In the genomic region with DNA sequence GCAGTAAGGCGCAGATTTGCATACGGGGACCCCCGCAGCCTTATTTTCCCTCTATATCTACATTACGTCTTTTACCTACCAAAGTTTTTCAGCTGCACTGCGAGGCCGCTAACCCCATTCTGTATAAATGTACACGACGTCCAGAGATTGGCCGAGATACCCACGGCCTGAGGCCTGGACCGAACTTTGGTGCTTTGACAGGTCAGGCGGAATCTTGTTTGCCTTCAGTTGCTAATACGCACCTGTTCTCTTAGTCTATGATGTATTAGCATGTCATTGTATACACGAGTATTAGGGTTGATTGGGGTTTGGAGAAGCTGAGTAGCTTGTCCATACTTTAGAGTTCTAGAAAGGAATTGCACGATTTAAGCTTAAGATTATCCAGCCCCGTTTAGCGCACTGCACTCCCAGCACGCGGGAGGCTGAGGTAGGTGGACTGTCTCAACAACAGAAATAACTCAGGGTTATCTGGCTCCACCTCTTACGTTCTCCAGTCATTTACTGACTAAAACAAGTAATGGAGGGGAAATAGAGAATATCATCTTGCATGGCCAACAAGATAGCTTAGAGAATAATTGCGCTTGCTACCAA, we compare ENCODE assay signal across 8 mouse cellular contexts. TPM values are rescaled to one million over a fixed set of nuclear protein-coding genes. Genes with fewer than 3 reads are reported as not detected.
DNase-seq lines count a peak whose midpoint lies in the region; ATAC-seq lines count a peak whose summit lies in the region.

No protein-coding gene starts in this region.

- H3K4me2 ChIP-seq in kidney, embryonic 14.5 days (replicated peaks; ENCODE audit: low read depth, low read length): peak overlapping the region; percentile 78
- peak overlapping the region; percentile 91 for H3K4me2 ChIP-seq in forebrain, embryonic 16.5 days (ENCODE audit: low read length)
- H3K4me2 ChIP-seq in liver, embryonic 15.5 days: peak overlapping the region; percentile 88

- no peak overlapping the region for H3K27ac ChIP-seq in kidney, embryonic 14.5 days (ENCODE audit: low read depth, low read length)
- no peak overlapping the region; the same call in 1 of the 2 replicates for H3K27ac ChIP-seq in forebrain, embryonic 16.5 days (ENCODE audit: low read length)
- H3K27ac ChIP-seq in liver, embryonic 15.5 days (replicated peaks): peak overlapping the region; percentile 85

- no peaks in the 10 kb centered on the region for H3K36me3 ChIP-seq in kidney, embryonic 14.5 days (ENCODE audit: control insufficient read depth, insufficient read depth, low read length)
- H3K36me3 ChIP-seq in forebrain, embryonic 16.5 days (ENCODE audit: control insufficient read depth, insufficient read depth): no peaks in the 10 kb centered on the region
- H3K36me3 ChIP-seq in liver, embryonic 15.5 days (replicated peaks): no peaks in the 10 kb centered on the region

- H3K9ac ChIP-seq in kidney, embryonic 14.5 days (ENCODE audit: low read depth, low read length): peak overlapping the region; percentile 73
- H3K9ac ChIP-seq in forebrain, embryonic 16.5 days (replicated peaks; ENCODE audit: low read depth, low read length): peak overlapping the region; percentile 72
- H3K9ac ChIP-seq in liver, embryonic 15.5 days: peak overlapping the region; percentile 56

- no peaks in the 10 kb centered on the region for H3K27me3 ChIP-seq in kidney, embryonic 14.5 days (ENCODE audit: control insufficient read depth, insufficient read depth, low read length)
- peaks cover 3% of the 10 kb centered on the region; the same call in 1 of the 2 replicates for H3K27me3 ChIP-seq in forebrain, embryonic 16.5 days (replicated peaks; ENCODE audit: control insufficient read depth, insufficient read depth, low read length)
- H3K27me3 ChIP-seq in liver, embryonic 15.5 days: peaks cover 30% of the 10 kb centered on the region

- H3K4me3 ChIP-seq in kidney, embryonic 14.5 days (ENCODE audit: low read length): peak overlapping the region; percentile 74
- peak overlapping the region; percentile 83 for H3K4me3 ChIP-seq in forebrain, embryonic 16.5 days (replicated peaks; ENCODE audit: low read length)
- peak overlapping the region; percentile 70 for H3K4me3 ChIP-seq in liver, embryonic 15.5 days (replicated peaks)

- 0 out of 2 replicates have a peak, but pooled peaks cover 3% of the 10 kb centered on the region for H3K4me1 ChIP-seq in kidney, embryonic 14.5 days (ENCODE audit: control insufficient read depth, insufficient read depth, low read length)
- H3K4me1 ChIP-seq in forebrain, embryonic 16.5 days (replicated peaks; ENCODE audit: control insufficient read depth, insufficient read depth, low read length): peaks cover 8% of the 10 kb centered on the region
- peaks cover 19% of the 10 kb centered on the region for H3K4me1 ChIP-seq in liver, embryonic 15.5 days (replicated peaks)

- WGBS in kidney, embryonic 14.5 days: 7% methylated on average over 21 of the region's 21 CpGs
- 6% methylated on average over 21 of the region's 21 CpGs for WGBS in forebrain, embryonic 16.5 days
- 8% methylated on average over 21 of the region's 21 CpGs for WGBS in liver, embryonic 15.5 days (ENCODE audit: insufficient replicate concordance)

- no peak for ATAC-seq in kidney, embryonic 14.5 days (ENCODE audit: low FRiP score, low TSS enrichment)
- no peak for ATAC-seq in forebrain, embryonic 16.5 days
- peak; percentile 25 for ATAC-seq in liver, embryonic 15.5 days (ENCODE audit: insufficient read depth)

- DNase-seq in kidney, postnatal 25 days: no peak
- DNase-seq in NIH3T3 (ENCODE audit: low read depth): peak; percentile 24
- DNase-seq in ovary, adult 18-20 months (ENCODE audit: low spot score): no peak
- DNase-seq in spleen, postnatal 10 days (ENCODE audit: low spot score in 2 of 2): no peak
- no peak for DNase-seq in adrenal gland, postnatal 25 days

- no peaks in the 10 kb centered on the region for H3K9me3 ChIP-seq in kidney, embryonic 14.5 days (ENCODE audit: control insufficient read depth, low read length)
- H3K9me3 ChIP-seq in forebrain, embryonic 16.5 days (ENCODE audit: control insufficient read depth, low read length): no peaks in the 10 kb centered on the region
- no peaks in the 10 kb centered on the region for H3K9me3 ChIP-seq in liver, embryonic 15.5 days (replicated peaks)

RNA-seq across cellular contexts. Expression of a gene that starts 0.8 kb away (rescaled TPM):
- polyA plus RNA-seq in kidney, embryonic 14.5 days (2014; fragmentation: Nextera tagmentation; extraction: Ambion mirVana): 0.90 and 1.1 TPM in 2 replicates
- 0.27 and 0.45 TPM in 2 replicates for polyA plus RNA-seq in forebrain, embryonic 16.5 days (2015; fragmentation: Nextera tagmentation; extraction: Ambion mirVana)
- polyA plus RNA-seq in liver, embryonic 15.5 days (2015; fragmentation: Nextera tagmentation; extraction: Ambion mirVana): 0.46 and 0.48 TPM in 2 replicates
- total RNA-seq in adrenal gland, postnatal 25 days (2021): 8.2 and 8.7 TPM in 2 replicates
